14 mouse cellular contexts compared by ENCODE assay signal in the genomic region with DNA sequence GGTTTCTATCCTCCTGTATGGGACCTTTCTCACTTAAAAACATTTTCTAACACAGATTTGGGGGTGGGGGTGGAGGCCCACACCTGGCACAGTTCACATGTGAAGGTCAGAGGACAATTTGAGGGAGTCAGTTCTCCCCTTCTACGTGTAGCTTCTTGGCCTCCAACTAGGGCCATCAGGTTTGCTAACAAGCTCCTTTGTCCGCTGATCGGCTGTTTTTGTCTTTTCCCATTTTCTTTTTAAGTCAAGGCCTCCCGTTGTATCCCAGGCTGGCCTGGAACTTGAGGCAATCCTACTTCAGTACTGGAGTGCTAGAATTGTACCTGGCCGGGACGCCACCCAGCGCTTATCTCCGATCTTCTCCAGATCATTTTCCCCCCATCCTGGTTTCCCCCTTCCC. TPM values are rescaled to one million over a fixed set of nuclear protein-coding genes. Genes with fewer than 3 reads are reported as not detected.
A peak's percentile ranks its signal among the peaks of the same experiment; 100 is the strongest.
DNase-seq lines count a peak whose midpoint lies in the region; ATAC-seq lines count a peak whose summit lies in the region.
"Had no signal": no experiment of that assay in that cellular context is flagged by ENCODE, and none has a peak within 500 bp of the region (broad histone marks: within the 10 kb centered on the region; RNA-seq: fewer than 3 reads in every experiment).

No protein-coding gene starts in this region.

- WGBS in forebrain, embryonic 10.5 days = 96% methylated on average over 8 of the region's 8 CpGs
- 87% methylated on average over 8 of the region's 8 CpGs for WGBS in forebrain, embryonic 16.5 days
- 89% methylated on average over 8 of the region's 8 CpGs for WGBS in liver, embryonic 11.5 days
- 85% methylated on average over 8 of the region's 8 CpGs for WGBS in embryonic facial prominence, embryonic 12.5 days
- WGBS in liver, embryonic 13.5 days (ENCODE audit: insufficient replicate concordance) = 92% methylated on average over 8 of the region's 8 CpGs

- peaks cover 74% of the 10 kb centered on the region for H3K4me1 ChIP-seq in forebrain, embryonic 10.5 days
- H3K4me1 ChIP-seq in forebrain, embryonic 16.5 days (replicated peaks; ENCODE audit: control insufficient read depth, insufficient read depth, low read length) = peaks cover 25% of the 10 kb centered on the region
- H3K4me1 ChIP-seq in liver, embryonic 11.5 days (replicated peaks; ENCODE audit: control insufficient read depth, insufficient read depth, low read length) = peaks cover 5% of the 10 kb centered on the region
- peaks cover 26% of the 10 kb centered on the region for H3K4me1 ChIP-seq in embryonic facial prominence, embryonic 12.5 days
- H3K4me1 ChIP-seq in liver, embryonic 13.5 days (replicated peaks) = peaks cover 54% of the 10 kb centered on the region

- H3K9me3 ChIP-seq in forebrain, embryonic 10.5 days = no peaks in the 10 kb centered on the region
- H3K9me3 ChIP-seq in forebrain, embryonic 16.5 days (ENCODE audit: control insufficient read depth, low read length) = no peaks in the 10 kb centered on the region
- H3K9me3 ChIP-seq in liver, embryonic 11.5 days (ENCODE audit: control insufficient read depth, low read length) = no peaks in the 10 kb centered on the region
- H3K9me3 ChIP-seq in embryonic facial prominence, embryonic 12.5 days = no peaks in the 10 kb centered on the region
- no peaks in the 10 kb centered on the region for H3K9me3 ChIP-seq in liver, embryonic 13.5 days (replicated peaks)
- H3K9me3 ChIP-seq: heart, embryonic 15.5 days had no signal

- H3K27ac ChIP-seq in forebrain, embryonic 10.5 days = no peak overlapping the region
- no peak overlapping the region for H3K27ac ChIP-seq in forebrain, embryonic 16.5 days (ENCODE audit: low read length)
- no peak overlapping the region for H3K27ac ChIP-seq in liver, embryonic 11.5 days (ENCODE audit: low read depth, low read length)
- H3K27ac ChIP-seq in embryonic facial prominence, embryonic 12.5 days = no peak overlapping the region
- H3K27ac ChIP-seq in liver, embryonic 13.5 days = no peak overlapping the region
- H3K27ac ChIP-seq: heart, embryonic 15.5 days; layer of hippocampus, adult 2 months had no signal

- no peak overlapping the region for H3K4me2 ChIP-seq in forebrain, embryonic 16.5 days (ENCODE audit: low read length)
- H3K4me2 ChIP-seq in liver, embryonic 11.5 days = peak overlapping the region; percentile 81; the same call in 1 of the 2 replicates
- H3K4me2 ChIP-seq in embryonic facial prominence, embryonic 12.5 days (replicated peaks) = peak overlapping the region; percentile 82
- peak overlapping the region; percentile 79 for H3K4me2 ChIP-seq in liver, embryonic 13.5 days

- H3K36me3 ChIP-seq in forebrain, embryonic 10.5 days (replicated peaks) = peaks cover 57% of the 10 kb centered on the region
- no peaks in the 10 kb centered on the region for H3K36me3 ChIP-seq in forebrain, embryonic 16.5 days (ENCODE audit: control insufficient read depth, insufficient read depth)
- H3K36me3 ChIP-seq in liver, embryonic 11.5 days (ENCODE audit: control insufficient read depth, insufficient read depth, low read length) = peaks cover 12% of the 10 kb centered on the region
- peaks cover 32% of the 10 kb centered on the region for H3K36me3 ChIP-seq in embryonic facial prominence, embryonic 12.5 days
- H3K36me3 ChIP-seq in liver, embryonic 13.5 days = peaks cover 53% of the 10 kb centered on the region

- H3K9ac ChIP-seq in forebrain, embryonic 16.5 days (replicated peaks; ENCODE audit: low read depth, low read length) = no peak overlapping the region
- H3K9ac ChIP-seq in liver, embryonic 11.5 days (ENCODE audit: low read depth, low read length) = no peak overlapping the region
- no peak overlapping the region for H3K9ac ChIP-seq in embryonic facial prominence, embryonic 12.5 days
- H3K9ac ChIP-seq in liver, embryonic 13.5 days = peak overlapping the region; percentile 97
- H3K9ac ChIP-seq: heart, embryonic 15.5 days had no signal

- peak overlapping the region; percentile 74 for H3K4me3 ChIP-seq in forebrain, embryonic 10.5 days
- H3K4me3 ChIP-seq in forebrain, embryonic 16.5 days (replicated peaks; ENCODE audit: low read length) = no peak overlapping the region
- H3K4me3 ChIP-seq in liver, embryonic 11.5 days (ENCODE audit: low read depth, low read length) = no peak overlapping the region
- peak overlapping the region; percentile 62; the same call in 1 of the 2 replicates for H3K4me3 ChIP-seq in embryonic facial prominence, embryonic 12.5 days
- peak overlapping the region; percentile 98 for H3K4me3 ChIP-seq in liver, embryonic 13.5 days (replicated peaks)
- H3K4me3 ChIP-seq: layer of hippocampus, adult 2 months had no signal

- no peak for ATAC-seq in forebrain, embryonic 16.5 days
- ATAC-seq in liver, embryonic 11.5 days (replicated peaks; ENCODE audit: low FRiP score) = no peak
- ATAC-seq in embryonic facial prominence, embryonic 12.5 days (ENCODE audit: insufficient number of reproducible peaks, insufficient read depth, low FRiP score, low TSS enrichment) = no peak
- no peak for ATAC-seq in liver, embryonic 13.5 days (ENCODE audit: low read depth)
- ATAC-seq: inflammation-experienced regulatory T-cells, adult 6 months had no signal

- H3K27me3 ChIP-seq in forebrain, embryonic 10.5 days (ENCODE audit: poor library complexity, severe bottlenecking) = no peaks in the 10 kb centered on the region
- H3K27me3 ChIP-seq in forebrain, embryonic 16.5 days (replicated peaks; ENCODE audit: control insufficient read depth, insufficient read depth, low read length) = no peaks in the 10 kb centered on the region
- no peaks in the 10 kb centered on the region for H3K27me3 ChIP-seq in liver, embryonic 11.5 days (replicated peaks; ENCODE audit: control insufficient read depth, insufficient read depth, low read length)
- H3K27me3 ChIP-seq in embryonic facial prominence, embryonic 12.5 days = no peaks in the 10 kb centered on the region
- H3K27me3 ChIP-seq in liver, embryonic 13.5 days = no peaks in the 10 kb centered on the region
- H3K27me3 ChIP-seq: heart, embryonic 15.5 days had no signal

- DNase-seq in forebrain, embryonic 10.5 days (ENCODE audit: extremely low spot score, low spot score) = no peak
- no peak for DNase-seq in liver, embryonic 11.5 days (ENCODE audit: low spot score)
- DNase-seq in liver = no peak
- DNase-seq in liver, embryonic 13.5 days = no peak
- no peak for DNase-seq in MN1 (ENCODE audit: low spot score)
- DNase-seq in right cerebral cortex, postnatal 14 days = no peak
- DNase-seq: cerebellum, postnatal 14 days; gastrocnemius, postnatal 36 days; thymus, adult 18-20 months had no signal

RNA-seq across cellular contexts. Expression of gene Cdca3, which starts 2.3 kb away (rescaled TPM):
- 271 and 298 TPM in 2 replicates for polyA plus RNA-seq in forebrain, embryonic 10.5 days (2016; fragmentation: Nextera tagmentation; extraction: Ambion mirVana)
- polyA plus RNA-seq in forebrain, embryonic 16.5 days (2015; fragmentation: Nextera tagmentation; extraction: Ambion mirVana) = 69.7 and 76.7 TPM in 2 replicates
- 223 and 224 TPM in 2 replicates for polyA plus RNA-seq in liver, embryonic 11.5 days (2014; fragmentation: Nextera tagmentation; extraction: Ambion mirVana)
- 157 and 166 TPM in 2 replicates for polyA plus RNA-seq in embryonic facial prominence, embryonic 12.5 days (2016; fragmentation: Nextera tagmentation; extraction: Ambion mirVana)
- 202 and 204 TPM in 2 replicates for polyA plus RNA-seq in liver, embryonic 13.5 days (2015; fragmentation: Nextera tagmentation; extraction: Ambion mirVana)

RNA-seq across cellular contexts. Expression of gene Usp5, which starts 2.4 kb away (rescaled TPM):
- 214 and 215 TPM in 2 replicates for polyA plus RNA-seq in forebrain, embryonic 10.5 days (2016; fragmentation: Nextera tagmentation; extraction: Ambion mirVana)
- 203 and 216 TPM in 2 replicates for polyA plus RNA-seq in forebrain, embryonic 16.5 days (2015; fragmentation: Nextera tagmentation; extraction: Ambion mirVana)
- polyA plus RNA-seq in liver, embryonic 11.5 days (2014; fragmentation: Nextera tagmentation; extraction: Ambion mirVana) = 115 and 118 TPM in 2 replicates
- polyA plus RNA-seq in embryonic facial prominence, embryonic 12.5 days (2016; fragmentation: Nextera tagmentation; extraction: Ambion mirVana) = 191 and 197 TPM in 2 replicates
- polyA plus RNA-seq in liver, embryonic 13.5 days (2015; fragmentation: Nextera tagmentation; extraction: Ambion mirVana) = 63.5 and 67.5 TPM in 2 replicates

RNA-seq across cellular contexts. Expression of gene Gnb3, which starts 8.4 kb away (rescaled TPM):
- 0.32 and 0.42 TPM in 2 replicates for polyA plus RNA-seq in forebrain, embryonic 10.5 days (2016; fragmentation: Nextera tagmentation; extraction: Ambion mirVana)
- polyA plus RNA-seq in forebrain, embryonic 16.5 days (2015; fragmentation: Nextera tagmentation; extraction: Ambion mirVana) = 0.42 and 0.75 TPM in 2 replicates
- polyA plus RNA-seq in liver, embryonic 11.5 days (2014; fragmentation: Nextera tagmentation; extraction: Ambion mirVana) = 0.29 and 0.74 TPM in 2 replicates
- 0.58 and 1.0 TPM in 2 replicates for polyA plus RNA-seq in embryonic facial prominence, embryonic 12.5 days (2016; fragmentation: Nextera tagmentation; extraction: Ambion mirVana)
- polyA plus RNA-seq in liver, embryonic 13.5 days (2015; fragmentation: Nextera tagmentation; extraction: Ambion mirVana) = 0.16 and 0.23 TPM in 2 replicates

RNA-seq across cellular contexts. Expression of gene Tpi1, which starts 17.6 kb away (rescaled TPM):
- 1,048 and 1,068 TPM in 2 replicates for polyA plus RNA-seq in forebrain, embryonic 10.5 days (2016; fragmentation: Nextera tagmentation; extraction: Ambion mirVana)
- polyA plus RNA-seq in forebrain, embryonic 16.5 days (2015; fragmentation: Nextera tagmentation; extraction: Ambion mirVana) = 359 and 360 TPM in 2 replicates
- polyA plus RNA-seq in liver, embryonic 11.5 days (2014; fragmentation: Nextera tagmentation; extraction: Ambion mirVana) = 1,267 and 1,294 TPM in 2 replicates
- polyA plus RNA-seq in embryonic facial prominence, embryonic 12.5 days (2016; fragmentation: Nextera tagmentation; extraction: Ambion mirVana) = 615 and 621 TPM in 2 replicates
- 461 and 495 TPM in 2 replicates for polyA plus RNA-seq in liver, embryonic 13.5 days (2015; fragmentation: Nextera tagmentation; extraction: Ambion mirVana)

RNA-seq across cellular contexts. Expression of gene Spsb2, which starts 23.2 kb away (rescaled TPM):
- polyA plus RNA-seq in forebrain, embryonic 10.5 days (2016; fragmentation: Nextera tagmentation; extraction: Ambion mirVana) = 7.4 and 8.9 TPM in 2 replicates
- 4.7 and 5.9 TPM in 2 replicates for polyA plus RNA-seq in forebrain, embryonic 16.5 days (2015; fragmentation: Nextera tagmentation; extraction: Ambion mirVana)
- polyA plus RNA-seq in liver, embryonic 11.5 days (2014; fragmentation: Nextera tagmentation; extraction: Ambion mirVana) = 9.5 and 10.4 TPM in 2 replicates
- 7.8 and 10.5 TPM in 2 replicates for polyA plus RNA-seq in embryonic facial prominence, embryonic 12.5 days (2016; fragmentation: Nextera tagmentation; extraction: Ambion mirVana)
- polyA plus RNA-seq in liver, embryonic 13.5 days (2015; fragmentation: Nextera tagmentation; extraction: Ambion mirVana) = 8.6 and 9.6 TPM in 2 replicates

Comparison
In these comparisons a context has a peak if more than half of its experiments do, and no peak if none do; other contexts are left out.
1. H3K4me3 ChIP-seq: peak in forebrain, embryonic 10.5 days (single experiment), embryonic facial prominence, embryonic 12.5 days (single experiment) and liver, embryonic 13.5 days (single experiment); none in forebrain, embryonic 16.5 days (single experiment) and liver, embryonic 11.5 days (single experiment).